Mouse (Mus musculus) liver, adult 2 months (tissue): Measurements from ENCODE around the gene Bcl9.

Experiments used
- CTCF ChIP-seq: fragments of 200-500 bp; IDR thresholded peaks from 2 replicates; pipeline ENCODE4 v1.5.1; 2011; ENCODE audit warnings: low read depth, low read length, control low read depth
- POLR2A ChIP-seq: fragments of 200-500 bp; IDR thresholded peaks from 2 replicates; pipeline ENCODE4 v1.6.1; 2011; ENCODE audit warnings: low read length, control low read depth; ENCODE audit not compliant: insufficient read depth; ENCODE audit errors: extremely low read depth

GRCm38 (mm10) chr3:97275708-97276107 lies 22.0 kb downstream of the Bcl9 start:
- TF ChIP-seq CTCF (no peak), POLR2A (no peak)
